Mouse (Mus musculus) thymus, postnatal 0 days (tissue): Measurements from ENCODE around the gene Prr11. TPM values are rescaled to one million over a fixed set of nuclear protein-coding genes. Genes with fewer than 3 reads are reported as not detected.
"Not testable (repeated sequence)": the region's sequence is repeated elsewhere in the genome, so short reads cannot be mapped to it uniquely, and the experiment has no call there.

Experiments
- DNase-seq: peaks from one replicate; pipeline ENCODE4 v3.0.0-alpha.2; 2015; ENCODE audit warnings: low spot score
- microRNA counts: library from miRNA; unstranded; fragments of <30 nt; microRNA quantifications from one replicate; lab custom pipeline; 2015
- microRNA-seq: library from miRNA; unstranded; fragments of <30 nt; microRNA quantifications from one replicate; pipeline ENCODE4, GENCODE M21; 2016; ENCODE audit warnings: borderline number of aligned reads
- polyA plus RNA-seq: library from polyadenylated mRNA; unstranded; fragments of >200 nt; fragmentation: Nextera tagmentation; extraction: Ambion mirVana; gene quantifications from 2 replicates; pipeline ENCODE4 v1.2.1, GENCODE M21; 2015

Gene Prr11
- polyA plus RNA-seq, 1 experiment from 2014 or later, result 5.8 TPM

DNA sequence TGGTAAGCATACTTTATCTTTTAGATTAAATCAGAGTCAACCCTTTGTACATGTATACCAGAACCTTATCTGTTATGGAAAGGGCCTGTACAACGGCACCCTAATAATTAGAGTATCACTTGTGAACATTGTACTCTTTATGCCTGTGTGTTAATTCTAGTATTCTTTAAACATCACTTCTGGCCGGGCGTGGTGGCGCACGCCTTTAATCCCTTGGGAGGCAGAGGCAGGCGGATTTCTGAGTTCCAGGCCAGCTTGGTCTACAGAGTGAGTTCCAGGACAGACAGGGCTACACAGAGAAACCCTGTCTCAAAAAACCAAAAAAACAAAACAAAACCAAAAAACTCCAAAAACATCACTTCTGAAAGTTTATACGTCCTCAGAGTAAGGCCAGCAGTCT lies 59.6 kb downstream of the Prr11 start:
- not testable (repeated sequence) for DNase-seq

DNA sequence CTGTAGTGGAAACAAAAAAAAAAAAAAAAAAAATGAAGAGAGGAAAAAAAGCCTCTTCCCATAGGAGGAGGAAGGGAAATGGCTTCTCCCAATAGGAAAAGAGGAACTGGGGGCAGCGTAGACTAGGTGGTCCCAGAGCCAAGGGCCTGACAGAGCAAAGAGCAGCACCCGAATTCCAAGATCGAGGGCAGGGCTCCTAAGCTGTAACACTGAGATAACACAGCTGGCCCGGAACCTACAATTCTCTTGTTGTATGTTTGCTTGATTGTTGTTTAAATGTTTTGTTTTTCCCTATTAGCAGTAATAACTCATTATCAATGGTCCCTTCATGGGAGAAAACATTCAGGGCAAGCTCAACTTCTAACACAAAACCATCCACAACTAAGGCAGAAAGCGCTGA lies 61.5 kb downstream of the Prr11 start:
- DNase-seq, result no peak

DNA sequence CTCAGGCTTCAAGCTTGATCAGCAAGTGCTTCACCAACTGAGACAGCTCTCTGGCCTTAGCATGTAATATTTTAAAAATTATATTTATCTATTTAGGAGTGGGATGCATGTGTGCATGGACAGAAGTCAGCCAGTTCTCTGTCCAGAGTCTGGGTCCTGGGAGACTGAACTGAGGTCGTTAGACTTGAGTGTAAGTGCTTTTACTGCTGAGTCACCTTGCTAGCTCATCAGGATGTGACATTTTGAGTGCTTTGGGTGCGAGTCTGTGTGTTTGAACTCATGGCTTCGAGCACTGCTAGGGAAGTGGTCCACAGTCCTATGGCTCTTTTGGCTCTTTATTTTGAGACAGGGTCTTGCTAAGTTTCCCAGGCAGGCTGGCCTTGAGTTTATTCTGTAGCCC lies 65.5 kb downstream of the Prr11 start:
- DNase-seq, result no peak

GRCm38 (mm10) chr11:87039307-87039963 lies 69.1 kb downstream of the Prr11 start:
- no peak for DNase-seq

MicroRNAs encoded within 50 kb of the gene (microRNA counts, 519-probe panel; counts per million panel counts)
- microRNA mmu-miR-301a (lab: Ali Mortazavi, UCI), result 7,178 counts per million, percentile 94 among the panel's probes with 10 or more counts

Small RNA genes within 50 kb of the gene (microRNA-seq; reads per million reads assigned to microRNA genes)
- 2,339 reads per million, percentile 79 among the genes with 10 or more reads in this experiment for gene Mir301

Other genes starting within 250 kb of the Prr11 start
- 9.5 and 9.6 TPM in 2 replicates for gene Ypel2, start 115.0 kb downstream of the Prr11 start, polyA plus RNA-seq
- gene Gdpd1, start 34.6 kb downstream of the Prr11 start, polyA plus RNA-seq, result 12.6 and 14.6 TPM in 2 replicates
- gene Smg8, start 21.9 kb downstream of the Prr11 start, polyA plus RNA-seq, result 17.1 and 17.9 TPM in 2 replicates
- 59.6 and 59.7 TPM in 2 replicates for gene Ska2, start 526 bp upstream of the Prr11 start, polyA plus RNA-seq
- gene Trim37, start 18.4 kb upstream of the Prr11 start, polyA plus RNA-seq, result 26.4 and 27.1 TPM in 2 replicates